Mouse (Mus musculus): Measurements from ENCODE around the gene Rnd2. TPM values are rescaled to one million over a fixed set of nuclear protein-coding genes. Genes with fewer than 3 reads are reported as not detected.
A peak's percentile ranks its signal among the peaks of the same experiment; 100 is the strongest.
"Not testable (repeated sequence)": the region's sequence is repeated elsewhere in the genome, so short reads cannot be mapped to it uniquely, and the experiment has no call there.

The Rnd2 gene
- total and polyA plus RNA-seq, 3 experiments: 26.5 to 46.4 (median 36.6) TPM

- DNase-seq (ENCODE audit: low spot score) (no peak), ATAC-seq (ENCODE audit: extremely low read depth, insufficient number of reproducible peaks, low FRiP score, poor library complexity, severe bottlenecking) (no peak)
- Histone ChIP-seq H3K27me3 (ENCODE audit: insufficient read depth, low read length) (no peaks in the 10 kb centered on the region), H3K36me3 (replicated peaks) (peaks cover 50% of the 10 kb centered on the region), H3K9me3 (replicated peaks) (no peaks in the 10 kb centered on the region), H3K4me1 (ENCODE audit: insufficient read depth, low read depth, low read length) (peaks cover 72% of the 10 kb centered on the region), H3K4me3 (ENCODE audit: low read depth, low read length) (peak overlapping the region; percentile 77; the same call in 1 of the 2 replicates)
- TF ChIP-seq TAL1 (conservative IDR thresholded peaks at IDR 0.05; ENCODE audit: low read depth, low read length) (no peak), CTCF (IDR thresholded peaks at IDR 0.05; ENCODE audit: low read depth, low read length) (no peak), GATA1 (IDR thresholded peaks at IDR 0.05; ENCODE audit: borderline replicate concordance, low read length) (no peak), POLR2AphosphoS5 (IDR thresholded peaks at IDR 0.05; ENCODE audit: insufficient replicate concordance, low read depth, low read length) (no peak), GATA2 (IDR thresholded peaks at IDR 0.05; ENCODE audit: borderline replicate concordance, low read depth, low read length) (no peak)
Measured at GRCm38 (mm10) chr11:101447786-101448185, 17.0 kb upstream of the Rnd2 start.

GRCm38 (mm10) chr11:101448274-101448746, 16.5 kb upstream of the Rnd2 start, which contains the start of gene Ifi35:
Ifi35 (plus strand) TSS chr11:101448407.
- Histone ChIP-seq H3K27me3 (ENCODE audit: insufficient read depth, low read length) (no peaks in the 10 kb centered on the region), H3K4me3 (ENCODE audit: low read depth, low read length) (peak within 1 kb of the TSS; percentile 77), H3K4me1 (ENCODE audit: insufficient read depth, low read depth, low read length) (peaks cover 72% of the 10 kb centered on the region), H3K36me3 (replicated peaks) (peaks cover 49% of the 10 kb centered on the region), H3K9me3 (replicated peaks) (no peaks in the 10 kb centered on the region)
- no peak for TF ChIP-seq CTCF (IDR thresholded peaks at IDR 0.05; ENCODE audit: low read depth, low read length)
- no peak for TF ChIP-seq TAL1 (conservative IDR thresholded peaks at IDR 0.05; ENCODE audit: low read depth, low read length)
- TF ChIP-seq POLR2AphosphoS5 (IDR thresholded peaks at IDR 0.05; ENCODE audit: insufficient replicate concordance, low read depth, low read length): no peak
- TF ChIP-seq GATA1 (IDR thresholded peaks at IDR 0.05; ENCODE audit: borderline replicate concordance, low read length): no peak
- TF ChIP-seq GATA2 (IDR thresholded peaks at IDR 0.05; ENCODE audit: borderline replicate concordance, low read depth, low read length): no peak
- ATAC-seq (ENCODE audit: extremely low read depth, insufficient number of reproducible peaks, low FRiP score, poor library complexity, severe bottlenecking): peak; percentile 79
- peak; percentile 32 for DNase-seq (ENCODE audit: low spot score)

GRCm38 (mm10) chr11:101448899-101449298, 15.9 kb upstream of the Rnd2 start:
- 0 out of 2 replicates have a peak, but pooled peaks have one; percentile 10 for ATAC-seq (ENCODE audit: extremely low read depth, insufficient number of reproducible peaks, low FRiP score, poor library complexity, severe bottlenecking)
- Histone ChIP-seq H3K4me3 (ENCODE audit: low read depth, low read length) (peak overlapping the region; percentile 77), H3K9me3 (replicated peaks) (no peaks in the 10 kb centered on the region), H3K36me3 (replicated peaks) (peaks cover 49% of the 10 kb centered on the region), H3K27me3 (ENCODE audit: insufficient read depth, low read length) (no peaks in the 10 kb centered on the region), H3K4me1 (ENCODE audit: insufficient read depth, low read depth, low read length) (peaks cover 71% of the 10 kb centered on the region)
- TF ChIP-seq GATA1 (IDR thresholded peaks at IDR 0.05; ENCODE audit: borderline replicate concordance, low read length) (no peak), CTCF (IDR thresholded peaks at IDR 0.05; ENCODE audit: low read depth, low read length) (no peak), GATA2 (IDR thresholded peaks at IDR 0.05; ENCODE audit: borderline replicate concordance, low read depth, low read length) (no peak), TAL1 (conservative IDR thresholded peaks at IDR 0.05; ENCODE audit: low read depth, low read length) (no peak), POLR2AphosphoS5 (IDR thresholded peaks at IDR 0.05; ENCODE audit: insufficient replicate concordance, low read depth, low read length) (no peak)
- DNase-seq (ENCODE audit: low spot score): no peak

GRCm38 (mm10) chr11:101449596-101449995, 15.2 kb upstream of the Rnd2 start:
- H3K9me3 ChIP-seq (replicated peaks); DNase-seq (ENCODE audit: low spot score); H3K27me3 ChIP-seq (ENCODE audit: insufficient read depth, low read length); ATAC-seq (ENCODE audit: extremely low read depth, insufficient number of reproducible peaks, low FRiP score, poor library complexity, severe bottlenecking): not testable (repeated sequence)
- peaks cover 47% of the 10 kb centered on the region for H3K36me3 ChIP-seq (replicated peaks)
- peaks cover 70% of the 10 kb centered on the region for H3K4me1 ChIP-seq (ENCODE audit: insufficient read depth, low read depth, low read length)
- H3K4me3 ChIP-seq (ENCODE audit: low read depth, low read length): peak overlapping the region; percentile 77; the same call in 1 of the 2 replicates

- H3K27me3 ChIP-seq (ENCODE audit: insufficient read depth, low read length): no peaks in the 10 kb centered on the region
- no peak for TF ChIP-seq CTCF (IDR thresholded peaks at IDR 0.05; ENCODE audit: low read depth, low read length)
- peaks cover 71% of the 10 kb centered on the region for H3K4me1 ChIP-seq (ENCODE audit: insufficient read depth, low read depth, low read length)
- ATAC-seq (ENCODE audit: extremely low read depth, insufficient number of reproducible peaks, low FRiP score, poor library complexity, severe bottlenecking) (no peak), DNase-seq (ENCODE audit: low spot score) (no peak)
- H3K4me3 ChIP-seq (ENCODE audit: low read depth, low read length): no peak overlapping the region
- no peaks in the 10 kb centered on the region for H3K9me3 ChIP-seq (replicated peaks)
- H3K36me3 ChIP-seq (replicated peaks): peaks cover 47% of the 10 kb centered on the region
Measured at GRCm38 (mm10) chr11:101450394-101450793, 14.4 kb upstream of the Rnd2 start.

- DNase-seq (ENCODE audit: low spot score) (no peak), ATAC-seq (ENCODE audit: extremely low read depth, insufficient number of reproducible peaks, low FRiP score, poor library complexity, severe bottlenecking) (no peak)
- Histone ChIP-seq H3K4me1 (ENCODE audit: insufficient read depth, low read depth, low read length) (peaks cover 76% of the 10 kb centered on the region), H3K9me3 (replicated peaks) (no peaks in the 10 kb centered on the region), H3K27me3 (ENCODE audit: insufficient read depth, low read length) (no peaks in the 10 kb centered on the region), H3K4me3 (ENCODE audit: low read depth, low read length) (peak overlapping the region; percentile 61; the same call in 1 of the 2 replicates), H3K36me3 (replicated peaks) (peaks cover 49% of the 10 kb centered on the region)
- TF ChIP-seq CTCF (IDR thresholded peaks at IDR 0.05; ENCODE audit: low read depth, low read length): no peak
- no peak for TF ChIP-seq GATA1 (IDR thresholded peaks at IDR 0.05; ENCODE audit: borderline replicate concordance, low read length)
- no peak for TF ChIP-seq TAL1 (conservative IDR thresholded peaks at IDR 0.05; ENCODE audit: low read depth, low read length)
- no peak for TF ChIP-seq GATA2 (IDR thresholded peaks at IDR 0.05; ENCODE audit: borderline replicate concordance, low read depth, low read length)
- no peak for TF ChIP-seq POLR2AphosphoS5 (IDR thresholded peaks at IDR 0.05; ENCODE audit: insufficient replicate concordance, low read depth, low read length)
Measured at GRCm38 (mm10) chr11:101451536-101451935, 13.3 kb upstream of the Rnd2 start.
